Mouse (Mus musculus) heart, postnatal 14 days (tissue): ENCODE measurements around the gene B3gnt2. TPM values are rescaled to one million over a fixed set of nuclear protein-coding genes. Genes with fewer than 3 reads are reported as not detected.

ENCODE experiments used
- DNase-seq, 2 experiments: peaks; one replicate each; pipeline ENCODE4 v3.0.0; 2021 to 2022
- intact Hi-C: fragments of 180-260 bp; cut with DNase I; formaldehyde crosslinking; loops from one replicate; pipeline ENCODE4 v1.15.1; 2025
- total RNA-seq, 2 experiments: library from RNA; stranded (reverse); gene quantifications; 2 replicates each; pipeline ENCODE4 v1.2.3; 2021

B3gnt2 gene
- total RNA-seq, 2 experiments from 2014 or later, result 6.9 to 12.0 TPM

GRCm38 (mm10) chr11:22873383-22873782, 12.6 kb upstream of the B3gnt2 start:
- intact Hi-C loops, result no loop called here
- peak; percentile 13 to 38 for DNase-seq

GRCm38 (mm10) chr11:22872307-22872680, 11.5 kb upstream of the B3gnt2 start:
- intact Hi-C loops, result no loop called here
- DNase-seq, result no peak

GRCm38 (mm10) chr11:22871628-22872306, 11.0 kb upstream of the B3gnt2 start:
- intact Hi-C loops, result no loop called here

GRCm38 (mm10) chr11:22868582-22868981, 7.8 kb upstream of the B3gnt2 start:
- DNase-seq, result no peak
- intact Hi-C loops, result no loop called here

More at GRCm38 (mm10) chr11:22871628-22872306, 11.0 kb upstream of the B3gnt2 start:
- DNase-seq, result no peak

- intact Hi-C loops, result no loop called here
- no peak for DNase-seq
Measured at GRCm38 (mm10) chr11:22867691-22868090, 6.9 kb upstream of the B3gnt2 start.

- intact Hi-C loops, result no loop called here
- DNase-seq, result no peak
Measured at GRCm38 (mm10) chr11:22865635-22866246, 5.0 kb upstream of the B3gnt2 start.

- intact Hi-C loops, result no loop called here
Measured at GRCm38 (mm10) chr11:22864305-22865060, 3.7 kb upstream of the B3gnt2 start.

GRCm38 (mm10) chr11:22863581-22863980, 2.8 kb upstream of the B3gnt2 start:
- intact Hi-C loops, result no loop called here
- DNase-seq, result no peak

More at GRCm38 (mm10) chr11:22864305-22865060, 3.7 kb upstream of the B3gnt2 start:
- DNase-seq, result no peak

- no peak for DNase-seq
- intact Hi-C loops, result no loop called here
Measured at GRCm38 (mm10) chr11:22861315-22861714, 554 bp upstream of the B3gnt2 start.

GRCm38 (mm10) chr11:22859633-22860334, 977 bp downstream of the B3gnt2 start:
- intact Hi-C loops, result loop anchor here (2.0 to 5.0 kb wide), 2 partner anchors 98 to 229 kb away; no protein-coding TSS in a partner anchor

GRCm38 (mm10) chr11:22859301-22859632, 1.5 kb downstream of the B3gnt2 start:
- DNase-seq, result no peak

More at GRCm38 (mm10) chr11:22859633-22860334, 977 bp downstream of the B3gnt2 start:
- DNase-seq, result peak; percentile 90 to 92

GRCm38 (mm10) chr11:22858441-22859300, 2.1 kb downstream of the B3gnt2 start:
- no peak for DNase-seq
- intact Hi-C loops, result loop anchor here (2.0 to 5.0 kb wide), 2 partner anchors 99 to 228 kb away; no protein-coding TSS in a partner anchor

More at GRCm38 (mm10) chr11:22859301-22859632, 1.5 kb downstream of the B3gnt2 start:
- intact Hi-C loops, result loop anchor here (2.0 to 5.0 kb wide), 2 partner anchors 98 to 228 kb away; no protein-coding TSS in a partner anchor

GRCm38 (mm10) chr11:22857705-22858440, 2.9 kb downstream of the B3gnt2 start:
- no peak for DNase-seq

GRCm38 (mm10) chr11:22857106-22857704, 3.6 kb downstream of the B3gnt2 start:
- no peak for DNase-seq
- intact Hi-C loops, result loop anchor here (5.0 kb wide), 1 partner anchor 100 kb away; no protein-coding TSS in a partner anchor

More at GRCm38 (mm10) chr11:22857705-22858440, 2.9 kb downstream of the B3gnt2 start:
- intact Hi-C loops, result loop anchor here (2.0 to 5.0 kb wide), 2 partner anchors 99 to 227 kb away; no protein-coding TSS in a partner anchor

- no peak for DNase-seq
- intact Hi-C loops, result loop anchor here (5.0 kb wide), 1 partner anchor 101 kb away; no protein-coding TSS in a partner anchor
Measured at GRCm38 (mm10) chr11:22856371-22856965, 4.3 kb downstream of the B3gnt2 start.

GRCm38 (mm10) chr11:22854571-22854970, 6.2 kb downstream of the B3gnt2 start:
- no peak for DNase-seq
- intact Hi-C loops, result no loop called here

GRCm38 (mm10) chr11:22853477-22854157, 7.1 kb downstream of the B3gnt2 start:
- DNase-seq, result no peak
- intact Hi-C loops, result no loop called here
